Mouse (Mus musculus) NIH3T3 (cell line): ENCODE results near the gene Slfnl1.

Experiments used
- DNase-seq: peaks from one replicate; pipeline ENCODE4 v3.0.0-alpha.2; 2012; ENCODE audit warnings: low read depth

The Slfnl1 gene

GRCm38 (mm10) chr4:120531986-120532385 lies at the start of gene Slfnl1:
Slfnl1 (plus strand) TSS chr4:120532231.
- DNase-seq = no peak

- DNase-seq = peak; percentile 76
Observed at GRCm38 (mm10) chr4:120487707-120488106, 44.3 kb upstream of the Slfnl1 start.

GRCm38 (mm10) chr4:120506955-120507354 lies 25.1 kb upstream of the Slfnl1 start:
- peak; percentile 20 for DNase-seq

- DNase-seq = no peak
Observed at GRCm38 (mm10) chr4:120511203-120511602, 20.8 kb upstream of the Slfnl1 start.

- DNase-seq = no peak
Observed at GRCm38 (mm10) chr4:120514366-120514765, 17.7 kb upstream of the Slfnl1 start.

GRCm38 (mm10) chr4:120516491-120516890 lies 15.5 kb upstream of the Slfnl1 start:
- no peak for DNase-seq

GRCm38 (mm10) chr4:120516907-120517306 lies 15.1 kb upstream of the Slfnl1 start:
- DNase-seq = no peak

GRCm38 (mm10) chr4:120517335-120517734 lies 14.7 kb upstream of the Slfnl1 start:
- DNase-seq = peak; percentile 96

GRCm38 (mm10) chr4:120521761-120522160 lies 10.3 kb upstream of the Slfnl1 start:
- no peak for DNase-seq

- no peak for DNase-seq
Observed at GRCm38 (mm10) chr4:120522351-120522750, 9.7 kb upstream of the Slfnl1 start.

GRCm38 (mm10) chr4:120523092-120523491 lies 8.9 kb upstream of the Slfnl1 start:
- DNase-seq = no peak

GRCm38 (mm10) chr4:120528171-120528570 lies 3.9 kb upstream of the Slfnl1 start:
- no peak for DNase-seq

- no peak for DNase-seq
Observed at GRCm38 (mm10) chr4:120538664-120539063, 6.6 kb downstream of the Slfnl1 start.

- DNase-seq = peak; percentile 75
Observed at GRCm38 (mm10) chr4:120544896-120545295, 12.9 kb downstream of the Slfnl1 start.

- no peak for DNase-seq
Observed at GRCm38 (mm10) chr4:120556592-120556991, 24.6 kb downstream of the Slfnl1 start.

- DNase-seq = no peak
Observed at GRCm38 (mm10) chr4:120565726-120566125, 33.7 kb downstream of the Slfnl1 start.

GRCm38 (mm10) chr4:120568005-120568404 lies 36.0 kb downstream of the Slfnl1 start:
- DNase-seq = peak; percentile 80

- DNase-seq = peak; percentile 29
Observed at GRCm38 (mm10) chr4:120569025-120569424, 37.0 kb downstream of the Slfnl1 start.

- DNase-seq = peak; percentile 98
Observed at GRCm38 (mm10) chr4:120569486-120570437, 37.7 kb downstream of the Slfnl1 start, which contains the start of gene Ctps. Ctps (minus strand) TSS chr4:120570276.

GRCm38 (mm10) chr4:120570438-120571069 lies 38.5 kb downstream of the Slfnl1 start:
- peak; percentile 73 for DNase-seq

- DNase-seq = peak; percentile 90
Observed at GRCm38 (mm10) chr4:120571070-120571464, 39.0 kb downstream of the Slfnl1 start.

- DNase-seq = no peak
Observed at GRCm38 (mm10) chr4:120571691-120572090, 39.7 kb downstream of the Slfnl1 start.

- no peak for DNase-seq
Observed at GRCm38 (mm10) chr4:120580894-120581293, 48.9 kb downstream of the Slfnl1 start.
